In the genomic region with DNA sequence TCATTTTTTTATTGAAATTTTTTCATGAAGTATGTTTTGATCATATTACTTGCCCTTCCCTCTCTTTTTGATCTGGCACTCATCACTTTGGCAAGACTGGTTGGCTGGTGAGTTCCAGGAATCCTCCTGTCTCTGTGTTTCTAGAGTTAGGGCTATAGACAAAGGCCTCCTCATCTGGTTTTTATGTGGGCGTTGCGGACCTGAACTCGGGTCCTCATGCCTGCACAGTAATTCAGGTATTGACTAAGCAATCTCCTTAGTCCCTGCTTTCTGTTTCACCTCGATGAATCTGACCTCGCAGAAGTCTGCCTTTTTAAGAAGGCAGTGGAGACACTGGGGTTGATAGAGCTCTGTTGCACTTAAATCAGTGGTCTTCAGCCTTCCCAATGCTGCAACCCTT, we compare ENCODE assay signal across 1 mouse cellular context.
TF ChIP-seq lines count a peak whose summit lies in the region.

No protein-coding gene starts in this region.

TF ChIP-seq in CH12.LX, 34 proteins besides CTCF, POLR2A, EP300 and RAD21 (continued from another document):
- no peak for TF ChIP-seq MAZ (IDR thresholded peaks at IDR 0.05; ENCODE audit: low read depth, low read length)
- no peak for TF ChIP-seq MYC (IDR thresholded peaks at IDR 0.05; ENCODE audit: low read depth, low read length)
- no peak for TF ChIP-seq ZMIZ1 (IDR thresholded peaks at IDR 0.05; ENCODE audit: low read depth, low read length)
- no peak for TF ChIP-seq MAX (IDR thresholded peaks at IDR 0.05; ENCODE audit: low read length)
- 0 out of 2 replicates have a peak, but pooled peaks have one; percentile 11 for TF ChIP-seq BHLHE40 (IDR thresholded peaks at IDR 0.05; ENCODE audit: low read depth, low read length)
- no peak for TF ChIP-seq USF1 (IDR thresholded peaks at IDR 0.05; ENCODE audit: low read depth, low read length)
- no peak for TF ChIP-seq ZKSCAN1 (IDR thresholded peaks at IDR 0.05; ENCODE audit: borderline replicate concordance, low read depth, low read length)
- no peak for TF ChIP-seq JUND (conservative IDR thresholded peaks at IDR 0.05; ENCODE audit: low read depth, low read length)
- 0 out of 2 replicates have a peak, but pooled peaks have one; percentile 8 for TF ChIP-seq MXI1 (IDR thresholded peaks at IDR 0.05; ENCODE audit: low read depth, low read length)
- TF ChIP-seq NELFE (IDR thresholded peaks at IDR 0.05; ENCODE audit: low read depth, low read length) = no peak
- no peak for TF ChIP-seq TBP (conservative IDR thresholded peaks at IDR 0.05; ENCODE audit: low read depth, low read length)
- TF ChIP-seq ELF1 (IDR thresholded peaks at IDR 0.05; ENCODE audit: low read depth, low read length) = no peak
- no peak for TF ChIP-seq JUN (IDR thresholded peaks at IDR 0.05; ENCODE audit: insufficient read depth, low read depth, low read length)
- TF ChIP-seq KAT2A (IDR thresholded peaks at IDR 0.05; ENCODE audit: insufficient replicate concordance, low read length) = no peak
- peak; percentile 71 for TF ChIP-seq IRF4 (IDR thresholded peaks at IDR 0.05; ENCODE audit: low read depth, low read length)
- no peak for TF ChIP-seq RCOR1 (conservative IDR thresholded peaks at IDR 0.05; ENCODE audit: low read depth, low read length)
- TF ChIP-seq MEF2A (IDR thresholded peaks at IDR 0.05; ENCODE audit: borderline replicate concordance, low read depth, low read length) = 0 out of 2 replicates have a peak, but pooled peaks have one; percentile 12
- no peak for TF ChIP-seq CHD2 (IDR thresholded peaks at IDR 0.05; ENCODE audit: low read length)
